Mouse (Mus musculus): ENCODE results near the gene Asic3.

Asic3 gene

DNA sequence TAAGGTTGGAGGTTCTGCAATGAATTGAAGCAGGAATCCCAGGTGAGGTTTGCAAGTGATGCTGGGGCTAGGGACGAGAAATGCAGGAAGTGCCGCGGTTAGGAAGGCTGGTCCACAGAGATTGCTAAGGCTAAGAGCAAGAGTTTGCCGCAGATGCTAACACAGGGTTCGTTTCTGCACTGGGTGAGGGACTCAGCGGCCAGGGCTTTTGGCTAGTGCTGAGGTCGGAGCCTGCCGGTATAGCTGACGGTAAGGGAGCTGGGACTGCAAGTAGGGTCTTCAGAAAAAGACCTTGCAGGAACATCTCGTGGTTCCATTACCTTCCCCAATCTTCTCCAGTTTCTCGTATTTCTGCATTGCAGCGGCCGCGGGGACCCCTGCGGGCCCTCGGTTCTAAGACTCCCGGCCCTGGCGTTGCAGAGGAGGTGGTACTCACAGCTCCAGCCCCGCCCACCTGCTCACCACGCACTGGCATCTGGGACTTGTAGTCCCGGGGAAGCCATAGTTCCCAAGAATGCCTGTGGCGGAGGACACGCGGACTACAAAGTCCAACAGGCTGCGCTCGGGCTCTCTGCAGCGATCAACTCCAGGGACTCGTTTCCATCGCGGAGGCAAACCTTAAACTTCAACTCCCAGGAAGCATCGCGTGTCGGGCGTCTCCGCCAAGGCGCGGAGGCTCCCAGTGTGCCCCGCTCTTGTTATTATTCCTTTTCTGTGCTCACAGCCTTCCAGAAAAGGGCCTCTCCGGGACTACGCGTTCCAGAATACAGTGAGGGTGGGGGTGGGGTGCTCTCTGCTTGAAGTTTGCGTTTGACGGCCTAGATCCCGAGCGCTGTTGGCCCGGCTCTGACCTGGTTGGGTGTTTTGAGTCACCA, 10.2 kb downstream of the Asic3 start, which contains the start of the genes Cdk5 and Slc4a2:
Gene Cdk5 (minus strand): TSS at position 402 of the 875 bp plus-strand sequence.
Gene Slc4a2 (plus strand): TSS at position 709 of the 875 bp plus-strand sequence.
- peak; percentile 99 for DNase-seq (ENCODE audit: low spot score)

DNA sequence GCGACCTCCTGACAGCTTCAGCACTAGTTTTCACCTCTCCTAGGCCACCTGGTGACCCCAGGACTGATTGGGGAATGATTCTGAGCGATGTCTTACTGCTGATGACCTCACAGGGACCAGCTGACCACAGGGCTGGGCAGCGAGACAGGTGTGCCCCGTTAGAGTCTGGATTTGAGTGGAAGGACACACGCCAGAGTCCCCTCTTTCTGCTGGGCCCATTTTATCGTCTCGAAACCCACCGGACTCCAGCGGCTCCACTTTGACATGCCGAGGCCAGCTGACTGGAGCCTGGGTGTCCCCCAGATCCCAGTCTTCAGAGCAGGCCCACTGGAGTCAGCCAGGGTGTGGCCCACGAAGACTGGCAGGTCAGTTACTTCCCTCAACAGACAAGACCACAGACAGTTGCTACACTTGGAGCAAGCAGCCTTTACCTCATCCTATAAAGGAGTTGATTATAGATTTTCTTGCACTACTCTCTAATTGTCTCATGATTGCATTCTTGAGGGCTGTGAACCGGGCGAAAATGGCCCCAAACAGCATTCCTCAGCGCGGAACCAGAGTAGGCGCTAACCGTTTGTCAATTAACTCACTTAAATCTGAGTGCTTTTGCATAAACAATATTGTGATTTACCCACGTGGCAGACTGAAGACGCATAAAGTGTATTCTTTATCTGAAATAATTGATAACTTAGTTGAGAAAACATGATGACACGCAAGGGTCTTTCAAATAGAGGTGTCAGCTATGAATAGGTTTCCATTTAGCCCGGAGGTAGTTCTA, 11.0 kb downstream of the Asic3 start:
- no peak for DNase-seq (ENCODE audit: low spot score)

DNA sequence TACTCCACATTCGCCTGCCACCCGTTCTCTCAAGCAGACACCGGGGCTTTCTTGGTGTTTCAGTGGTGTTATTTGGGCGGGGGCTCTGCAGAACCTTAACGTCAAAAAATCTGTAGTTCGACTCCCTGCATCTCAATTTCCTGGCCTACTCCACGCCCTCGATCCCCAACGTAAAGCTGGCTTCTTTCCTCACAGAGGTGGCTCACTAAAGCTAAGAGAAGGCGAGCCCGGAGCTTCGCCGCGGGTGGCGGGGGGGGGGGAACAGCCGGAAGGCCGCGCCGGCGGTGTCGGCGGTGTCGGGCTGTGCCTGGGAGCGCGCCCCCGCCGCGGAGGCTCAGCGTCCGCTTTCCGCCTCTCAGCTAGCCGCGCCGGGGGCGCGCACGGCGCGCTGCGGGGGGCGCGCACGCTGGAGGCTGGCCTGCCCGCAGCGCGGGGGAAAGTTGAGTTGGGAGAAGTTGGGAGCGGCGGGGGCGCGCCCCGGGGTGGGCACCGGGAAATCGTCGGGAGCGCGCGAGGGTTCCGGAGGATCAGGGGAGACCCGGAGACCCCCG, 11.7 kb downstream of the Asic3 start:
- DNase-seq (ENCODE audit: low spot score), result peak; percentile 90

DNA sequence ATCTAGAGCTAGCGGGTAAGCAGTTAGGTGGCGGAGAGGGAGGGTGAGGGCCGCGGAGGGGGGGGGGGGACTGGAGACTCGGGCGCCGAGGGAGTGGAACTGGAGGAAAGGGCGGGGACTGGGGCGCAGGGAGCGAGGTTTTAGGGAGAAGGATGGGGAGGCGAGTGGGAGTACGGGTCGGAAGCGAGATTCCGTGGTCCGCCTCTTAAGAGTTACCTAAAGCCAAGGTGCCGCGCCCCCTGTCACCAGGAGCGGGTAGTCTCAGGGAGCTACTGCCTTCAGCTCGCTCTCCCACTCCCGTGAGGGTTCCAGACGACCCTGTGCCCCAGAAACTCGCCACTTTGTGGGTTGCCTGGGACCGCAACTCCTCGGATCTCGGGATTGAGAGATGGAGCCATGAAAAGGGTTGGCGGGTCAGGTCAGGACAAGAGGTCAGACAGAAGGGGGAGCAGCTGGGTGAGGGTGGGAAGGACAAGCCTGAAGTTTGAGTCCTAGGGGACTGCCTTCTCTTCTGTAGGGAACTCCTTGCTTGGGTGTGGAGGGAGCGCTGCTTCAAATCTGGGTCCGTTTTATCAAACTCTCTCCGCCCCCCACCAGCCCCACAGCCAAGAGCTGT, 12.3 kb downstream of the Asic3 start:
- DNase-seq (ENCODE audit: low spot score), result peak; percentile 66

DNA sequence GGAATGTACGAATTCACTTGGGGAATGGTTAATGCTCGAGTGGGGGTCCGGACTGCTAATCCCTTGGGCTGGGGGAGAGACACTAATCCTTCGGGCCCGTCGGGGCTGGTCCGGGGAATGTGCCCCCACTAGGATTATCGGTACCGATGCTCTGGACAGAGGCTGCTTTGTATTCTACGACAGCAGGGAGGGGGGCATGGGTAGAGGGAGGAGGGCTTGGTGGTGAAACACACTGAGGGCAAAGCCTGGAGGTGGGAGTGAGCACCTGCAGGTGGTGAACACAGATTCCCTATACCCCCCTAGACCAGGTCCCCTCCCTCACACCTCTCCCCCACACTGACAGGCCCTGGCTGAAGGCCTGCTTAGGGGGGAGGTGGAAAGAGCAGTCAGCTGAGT, 12.8 kb downstream of the Asic3 start:
- DNase-seq (ENCODE audit: low spot score), result no peak

DNA sequence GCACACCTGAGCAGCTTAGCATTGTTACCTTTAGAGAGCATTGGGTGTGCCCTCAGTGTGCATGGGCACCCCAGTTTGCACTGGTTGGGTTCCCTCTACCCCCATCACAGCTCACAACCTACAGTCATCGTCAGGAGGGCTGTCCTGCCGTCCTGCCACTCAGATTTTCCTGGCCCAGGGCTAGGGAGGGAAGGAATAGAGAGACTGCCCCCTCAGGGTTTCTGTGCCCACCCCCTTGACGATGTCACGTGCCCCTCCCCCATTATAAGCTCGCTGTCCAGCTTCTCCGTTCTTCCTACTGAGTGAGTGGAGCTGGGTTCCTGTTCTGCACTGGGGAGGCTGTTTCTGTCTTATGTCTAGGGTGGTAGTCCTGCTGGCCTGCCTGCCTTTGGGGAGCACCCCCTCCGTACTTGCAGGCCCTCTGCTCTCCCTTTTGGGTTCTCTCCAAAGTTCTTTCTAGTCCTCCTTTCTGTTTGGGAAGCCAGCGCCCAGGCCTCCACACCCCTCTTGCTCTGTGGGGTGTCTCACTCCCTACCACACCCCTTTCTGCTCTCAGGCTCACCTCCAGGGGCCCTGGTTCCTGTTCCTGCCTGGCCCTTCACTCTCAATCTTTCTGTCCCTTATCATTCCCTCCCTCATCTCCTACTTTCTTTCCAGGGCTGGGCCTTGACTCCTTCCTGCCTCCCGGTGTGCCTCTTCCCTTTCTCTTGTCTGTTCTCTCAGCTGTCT, 13.5 kb downstream of the Asic3 start:
- DNase-seq (ENCODE audit: low spot score), result no peak

DNA sequence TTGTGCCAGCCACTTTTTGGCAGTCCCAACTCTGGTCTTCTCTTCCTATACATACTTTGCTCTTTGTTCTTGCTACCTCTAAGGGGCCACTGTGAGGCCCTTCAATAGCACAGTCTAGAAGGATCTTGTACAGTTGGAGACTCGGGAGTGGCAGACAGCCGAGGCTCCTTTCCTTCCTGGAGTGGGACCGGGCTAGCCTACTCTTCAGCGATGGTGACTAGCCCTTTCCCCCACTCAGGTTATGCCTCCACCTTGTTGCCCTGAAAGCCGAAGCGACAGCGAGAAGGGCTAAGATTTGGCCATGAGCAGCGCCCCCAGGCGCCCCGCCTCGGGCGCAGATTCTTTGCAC, 14.1 kb downstream of the Asic3 start:
- DNase-seq (ENCODE audit: low spot score), result no peak

DNA sequence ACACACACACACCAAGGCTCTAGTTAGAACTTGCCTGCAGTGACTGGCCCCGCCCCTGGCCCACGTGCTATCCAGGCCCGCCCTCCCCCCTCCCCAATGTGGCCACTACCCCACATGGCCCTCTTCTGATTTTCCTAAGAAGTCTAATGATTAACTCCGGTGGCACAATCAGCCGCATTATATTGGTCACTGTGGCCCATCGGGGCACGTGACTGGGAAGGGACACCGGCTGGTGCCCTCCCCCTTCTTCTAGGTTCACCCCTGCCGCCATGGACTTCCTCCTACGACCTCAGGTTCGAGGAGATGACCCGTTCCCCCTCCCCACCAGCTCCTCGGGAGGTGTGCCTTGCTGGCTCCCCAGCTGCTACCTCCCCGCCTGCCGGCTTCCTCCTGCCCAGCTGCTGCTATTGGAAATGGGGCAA, 14.8 kb downstream of the Asic3 start:
- peak; percentile 49 for DNase-seq (ENCODE audit: low spot score)

DNA sequence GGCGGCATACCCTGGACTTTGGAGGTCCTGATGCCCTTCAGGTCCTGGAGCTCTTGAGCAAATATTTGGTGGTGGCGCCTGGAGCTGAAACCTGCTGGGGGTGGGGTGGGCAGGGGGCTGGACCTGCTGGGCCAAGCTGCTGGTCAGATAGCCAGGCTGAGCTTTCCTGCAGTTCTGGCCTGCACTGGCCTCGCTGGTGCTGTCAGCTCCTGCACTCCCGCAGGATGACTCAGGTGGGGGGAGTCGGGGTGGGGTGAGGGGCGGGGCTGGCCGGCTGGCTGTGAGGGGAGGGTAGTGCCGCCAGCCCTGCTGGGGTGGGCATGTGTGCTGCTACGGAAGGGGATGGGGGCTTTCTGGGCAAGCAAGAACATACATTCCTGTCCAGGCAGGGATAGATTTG, 15.4 kb downstream of the Asic3 start:
- DNase-seq (ENCODE audit: low spot score), result no peak

DNA sequence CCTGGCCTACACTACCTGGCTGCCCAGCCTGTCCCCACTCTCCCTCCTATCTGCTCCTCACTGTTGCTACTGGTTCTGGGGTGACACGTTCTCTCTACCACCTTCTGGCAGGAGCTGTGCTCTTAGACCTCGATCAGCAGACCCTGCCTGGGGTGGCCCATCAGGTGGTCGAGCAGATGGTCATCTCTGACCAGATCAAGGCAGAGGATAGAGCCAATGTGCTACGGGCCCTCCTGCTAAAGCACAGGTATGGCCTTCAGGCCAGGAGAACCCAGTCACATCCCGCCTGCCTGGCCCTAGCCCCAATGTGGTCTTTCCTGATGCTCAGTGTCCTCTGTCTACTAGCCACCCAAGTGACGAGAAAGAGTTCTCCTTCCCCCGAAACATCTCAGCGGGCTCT, 20.8 kb downstream of the Asic3 start:
- DNase-seq (ENCODE audit: low spot score), result no peak

DNA sequence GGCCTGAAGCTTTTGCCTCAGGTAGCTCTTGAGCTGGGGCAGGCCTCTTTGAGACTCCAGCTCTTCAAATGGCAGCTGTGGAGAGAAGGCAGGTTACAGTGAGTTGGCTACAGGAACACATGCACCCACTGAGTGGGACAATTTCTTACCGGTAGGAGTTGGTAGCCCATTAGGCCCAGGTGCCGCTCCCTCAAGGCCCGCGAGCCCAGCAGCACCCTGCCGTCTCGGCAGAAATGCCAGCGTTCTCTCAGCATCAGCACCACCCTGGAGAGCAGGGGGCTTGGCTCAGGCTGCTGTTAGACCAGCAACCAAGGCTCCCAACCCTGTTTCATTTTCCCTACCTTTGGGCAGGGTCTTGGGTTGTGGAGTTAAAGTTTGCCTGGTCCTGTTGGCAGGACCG, 28.0 kb downstream of the Asic3 start:
- DNase-seq (ENCODE audit: low spot score), result no peak

DNA sequence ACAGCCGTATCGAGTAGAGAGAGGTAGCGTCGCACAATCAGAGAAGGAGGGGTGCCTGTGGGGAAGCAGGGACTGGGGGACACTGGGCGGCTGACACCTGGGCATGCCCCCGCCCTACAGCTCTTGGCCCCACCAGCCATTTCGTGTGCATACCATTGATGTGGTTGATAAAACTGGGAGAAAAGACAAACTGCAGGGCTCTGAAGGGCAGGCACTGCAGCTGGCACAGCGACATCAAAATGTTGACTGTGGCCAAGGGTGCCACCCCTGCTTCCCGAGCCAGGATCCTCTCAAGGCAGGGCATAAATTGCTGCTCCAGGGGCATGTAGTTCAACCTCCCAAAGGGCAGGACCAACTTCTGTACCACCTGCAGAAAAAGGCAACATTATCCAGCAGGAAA, 28.8 kb downstream of the Asic3 start:
- DNase-seq (ENCODE audit: low spot score), result no peak

DNA sequence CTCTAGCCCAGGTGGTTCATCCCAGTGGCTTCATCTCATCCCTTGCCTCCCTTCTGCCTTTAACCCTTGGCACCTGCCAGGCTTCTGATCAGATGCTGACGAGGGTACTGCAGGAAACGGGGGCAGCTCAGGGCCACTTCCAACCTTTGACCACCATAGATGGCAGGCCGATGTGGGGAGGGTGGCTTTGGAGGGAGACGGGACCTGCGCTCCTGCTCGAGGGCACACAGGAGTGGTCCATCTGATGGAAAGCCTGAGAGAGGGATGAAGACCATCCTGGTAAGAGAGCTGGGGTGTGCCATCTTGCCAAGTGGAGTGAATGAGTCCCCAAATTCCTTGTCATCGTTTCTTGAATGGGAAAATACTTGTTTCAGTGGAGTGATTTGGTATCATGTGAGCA, 30.0 kb downstream of the Asic3 start:
- no peak for DNase-seq (ENCODE audit: low spot score)

DNA sequence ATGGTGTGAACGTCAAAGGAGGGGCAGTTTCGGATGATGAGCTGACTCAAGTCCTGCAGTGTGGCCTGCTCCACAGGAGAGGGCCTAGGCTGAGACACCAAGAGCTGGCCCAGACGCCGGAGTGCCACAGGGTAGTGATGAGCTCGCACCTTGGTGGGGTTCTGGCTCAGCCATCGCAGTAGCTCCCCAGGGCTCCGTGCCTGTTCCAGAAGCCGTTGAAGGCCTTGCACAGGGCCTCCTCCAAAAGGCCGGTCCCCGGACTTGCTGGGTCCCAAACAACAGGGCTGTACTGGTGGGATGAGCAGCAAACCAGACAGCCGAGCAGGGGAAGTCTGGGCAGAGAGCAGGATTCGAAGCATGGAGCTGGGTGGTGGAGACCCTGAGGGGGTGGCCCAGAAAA, 30.7 kb downstream of the Asic3 start:
- DNase-seq (ENCODE audit: low spot score), result no peak

DNA sequence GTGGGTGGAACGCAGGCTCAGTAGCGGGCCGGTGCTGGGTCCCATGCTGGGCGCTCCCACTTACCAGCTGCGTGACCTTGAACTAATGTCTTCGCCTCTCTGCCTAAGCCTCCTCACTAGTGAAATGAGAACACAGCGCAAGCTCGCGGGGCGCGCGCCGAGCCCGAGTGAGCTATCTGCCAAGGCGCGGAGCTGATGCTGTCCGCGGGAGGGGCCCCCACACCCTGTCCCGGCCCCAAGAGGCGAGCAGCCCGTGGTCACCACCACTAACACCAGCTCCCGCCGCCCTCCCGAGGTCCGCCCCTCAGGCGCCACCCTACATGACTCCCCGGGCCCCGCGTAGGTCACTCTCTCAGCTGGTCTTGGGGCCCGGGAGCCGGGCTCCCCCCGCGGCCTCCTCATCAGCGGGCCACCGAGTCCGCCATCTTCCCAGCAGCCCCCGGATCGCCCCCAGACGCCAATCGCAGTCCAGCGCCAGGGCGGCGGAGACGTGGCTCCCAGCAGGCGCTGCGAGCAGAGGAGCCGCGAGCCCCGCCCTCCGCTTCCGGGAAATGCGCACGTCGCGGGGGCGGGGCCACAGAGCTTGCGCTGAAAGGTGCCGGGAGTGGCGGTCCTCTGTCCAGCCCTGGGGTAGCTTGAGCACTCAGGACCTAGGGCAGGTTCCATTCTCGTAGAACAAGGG, 31.7 kb downstream of the Asic3 start, which contains the start of gene Fastk:
Gene Fastk (minus strand): TSS at position 542 of the 682 bp plus-strand sequence.
- DNase-seq (ENCODE audit: low spot score), result peak; percentile 94

DNA sequence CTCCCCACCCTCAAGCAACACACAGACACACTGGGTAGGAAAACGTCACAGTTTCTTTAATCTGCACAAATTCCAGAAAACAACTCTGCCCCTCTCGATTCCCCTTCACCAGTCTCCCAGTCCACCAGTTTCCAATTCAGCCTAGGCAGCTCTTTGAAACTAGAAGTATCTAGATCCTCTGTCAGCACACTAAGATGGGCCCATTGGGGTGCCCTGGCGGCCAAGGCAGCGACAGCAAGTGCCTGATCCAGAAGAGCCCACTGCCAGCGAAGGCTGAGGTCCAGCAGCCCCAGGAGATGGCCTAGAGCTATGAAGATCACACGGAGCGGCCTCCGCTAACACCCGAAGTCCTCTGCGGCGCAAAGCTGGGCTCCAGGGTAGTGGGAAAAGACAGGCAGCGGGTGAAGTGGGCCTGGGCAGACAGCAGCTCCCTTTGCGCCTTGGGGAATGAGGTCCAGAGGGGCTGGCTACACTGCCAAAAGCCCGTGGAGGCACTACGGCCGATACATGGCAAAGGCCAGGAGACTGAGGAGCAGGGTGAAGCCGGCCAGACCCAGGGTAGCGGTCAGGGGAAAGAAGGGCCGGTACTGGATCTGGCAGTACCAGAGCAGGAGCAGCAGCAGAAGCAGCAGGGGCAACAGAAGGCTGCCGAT, 32.4 kb downstream of the Asic3 start:
- peak; percentile 42 for DNase-seq (ENCODE audit: low spot score)

DNA sequence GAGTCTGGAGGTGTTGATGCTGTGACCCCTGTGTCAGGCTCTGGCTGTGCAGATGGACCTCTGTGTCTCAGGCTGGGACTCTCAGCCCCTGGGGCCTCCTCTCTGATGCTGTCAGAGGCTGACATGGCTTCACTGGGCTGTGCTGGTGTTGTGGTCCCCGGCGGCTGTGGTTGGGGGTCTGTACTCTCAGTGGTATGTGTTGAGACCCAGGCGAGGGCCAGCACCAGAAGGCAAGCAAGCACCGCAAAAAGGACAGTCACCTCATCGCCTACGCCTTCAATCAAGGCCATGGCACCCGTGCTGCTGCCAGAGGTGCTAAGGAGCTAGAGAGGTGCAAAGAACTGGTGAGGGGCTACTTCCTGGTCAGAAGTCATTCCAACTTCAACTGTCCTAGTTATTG, 33.4 kb downstream of the Asic3 start:
- no peak for DNase-seq (ENCODE audit: low spot score)

DNA sequence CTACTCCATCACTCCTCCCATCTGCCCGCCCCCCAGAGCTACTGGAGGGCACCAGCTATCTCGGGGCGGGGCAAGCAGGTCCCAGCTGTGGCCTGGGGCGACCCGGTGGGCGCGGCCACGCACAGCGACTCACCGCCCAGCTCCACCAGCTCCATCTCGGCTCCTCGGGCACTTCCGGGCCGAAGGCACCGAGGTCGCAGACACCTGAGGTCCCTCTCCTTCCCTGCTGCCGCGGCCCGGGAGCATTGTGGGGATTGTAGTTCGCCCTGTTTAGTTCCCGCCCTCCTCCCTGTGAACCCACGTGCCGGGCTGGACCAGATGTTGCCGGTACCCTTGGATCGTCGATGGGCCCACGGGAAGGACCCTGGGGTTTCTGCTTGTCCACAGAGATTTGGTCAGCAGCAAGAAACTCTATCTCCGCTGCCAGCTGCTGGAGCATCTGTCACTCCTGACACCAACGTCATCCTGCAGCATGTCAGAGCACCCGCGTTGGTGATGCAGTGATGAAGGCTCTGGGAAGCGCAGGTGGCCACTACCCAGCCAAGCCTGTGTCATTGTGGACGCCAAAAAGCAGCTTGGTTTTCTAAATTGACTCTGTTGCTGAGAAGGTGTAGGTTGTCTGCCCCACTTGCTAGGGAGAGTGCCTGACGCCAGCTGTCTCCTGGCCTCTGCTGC, 34.6 kb downstream of the Asic3 start, which contains the start of gene Tmub1:
Gene Tmub1 (minus strand): TSS at position 231 of the 675 bp plus-strand sequence.
- peak; percentile 77 for DNase-seq (ENCODE audit: low spot score)

DNA sequence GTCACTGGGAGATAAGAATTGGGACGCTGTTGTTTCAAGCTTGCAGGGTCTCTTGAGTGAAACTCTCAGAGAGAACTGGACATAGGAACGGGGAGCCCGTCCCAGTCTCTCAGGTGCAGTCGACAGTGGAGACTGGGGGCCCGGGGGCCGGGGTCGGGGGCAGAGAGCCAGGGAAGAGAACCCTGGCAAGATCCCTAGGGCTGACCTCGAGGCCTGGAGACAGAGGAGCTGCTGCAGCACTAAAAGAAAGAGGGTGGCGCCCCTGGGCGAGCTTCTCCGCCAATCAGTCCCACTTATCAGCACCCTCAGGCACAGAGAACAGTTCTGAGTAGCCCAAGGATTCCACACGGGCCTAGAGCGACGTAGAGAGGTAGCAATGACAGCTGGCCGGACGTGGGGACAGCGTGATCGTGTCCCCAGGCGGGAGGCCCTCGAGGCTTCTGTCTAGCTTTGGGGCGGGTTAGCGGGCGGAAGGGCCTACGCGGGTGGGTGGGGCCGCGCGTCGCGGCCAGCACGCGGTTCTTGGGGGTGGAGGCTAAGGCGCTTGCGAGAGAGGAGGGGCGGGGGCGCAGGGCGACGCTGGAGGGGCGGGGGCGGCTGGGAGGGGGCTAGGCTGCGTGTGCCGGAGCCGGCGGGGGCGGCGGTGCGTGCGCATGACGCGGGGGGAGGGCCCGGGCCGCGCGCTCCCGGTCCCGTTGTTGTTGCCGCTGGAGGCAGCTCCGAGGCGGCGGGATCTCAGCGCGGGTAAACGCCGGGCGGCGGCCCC, 38.3 kb downstream of the Asic3 start:
- peak; percentile 83 for DNase-seq (ENCODE audit: low spot score)

Data from retina, embryonic 14.5 days (tissue).